In genomic region chr1:164138365-164139130, GRCm38 (mm10) we compare ENCODE assay signal across 8 mouse cellular contexts. TPM values are rescaled to one million over a fixed set of nuclear protein-coding genes. Genes with fewer than 3 reads are reported as not detected.
DNase-seq lines count a peak whose midpoint lies in the region; ATAC-seq lines count a peak whose summit lies in the region.

No protein-coding gene starts in this region.

- whole genome bisulfite sequencing in hindbrain, embryonic 13.5 days = 5% methylated on average over 5 of the region's 5 CpGs

- H3K9ac ChIP-seq in hindbrain, embryonic 13.5 days = no peak overlapping the region

- H3K36me3 ChIP-seq in hindbrain, embryonic 13.5 days = no peaks in the 10 kb centered on the region

- H3K9me3 ChIP-seq in hindbrain, embryonic 13.5 days = no peaks in the 10 kb centered on the region

- peak overlapping the region; percentile 23; the same call in 1 of the 2 replicates for H3K4me2 ChIP-seq in hindbrain, embryonic 13.5 days

- no peaks in the 10 kb centered on the region for H3K4me1 ChIP-seq in hindbrain, embryonic 13.5 days (replicated peaks)

- H3K27ac ChIP-seq in hindbrain, embryonic 13.5 days = no peak overlapping the region

- peak; percentile 81 for ATAC-seq in hindbrain, embryonic 13.5 days (ENCODE audit: low FRiP score)

- no peak overlapping the region for H3K4me3 ChIP-seq in hindbrain, embryonic 13.5 days

- H3K27me3 ChIP-seq in hindbrain, embryonic 13.5 days = no peaks in the 10 kb centered on the region

- DNase-seq in MN1 (ENCODE audit: low spot score) = peak; percentile 82
- DNase-seq in cerebellum, adult 9-10 months = peak; percentile 32
- DNase-seq in frontal cortex, adult 2 months (ENCODE audit: extremely low spot score in 1 of 2, low spot score in 1 of 2) = peak; percentile 20 to 88
- DNase-seq in layer of hippocampus, postnatal 14 days (ENCODE audit: low spot score in 2 of 2) = peak; percentile 64 to 71
- DNase-seq in lung, postnatal 14 days = peak; percentile 87
- DNase-seq in retina, adult 2 months (ENCODE audit: low read depth, low spot score) = peak; percentile 42
- peak; percentile 89 for DNase-seq in thymus, postnatal 25 days

RNA-seq across cellular contexts. Expression of gene F5, which starts 13.1 kb away (rescaled TPM):
- polyA plus RNA-seq in frontal cortex, adult 2 months (2012; rRNA removed) = 0.27 and 0.46 TPM in 2 replicates
- 0.06 and 0.10 TPM in 2 replicates for polyA plus RNA-seq in hindbrain, embryonic 13.5 days (2015; fragmentation: Nextera tagmentation; extraction: Ambion mirVana)
- 1 to 10 TPM in 1 of 2 experiments, under 1 TPM in 1; 0.55 to 4.6 TPM for total RNA-seq in layer of hippocampus, postnatal 14 days (2021)

RNA-seq across cellular contexts. Expression of gene Selp, which starts 23.5 kb away (rescaled TPM):
- 0.06 TPM in 1 of 2 replicates, not detected in the other for polyA plus RNA-seq in frontal cortex, adult 2 months (2012; rRNA removed)
- polyA plus RNA-seq in hindbrain, embryonic 13.5 days (2015; fragmentation: Nextera tagmentation; extraction: Ambion mirVana) = 0.13 TPM in 1 of 2 replicates, not detected in the other
- not detected for total RNA-seq in layer of hippocampus, postnatal 14 days (2021)

Comparison
In these comparisons a context has a peak if more than half of its experiments do, and no peak if none do; other contexts are left out.
1. DNase-seq: peak in every context shown above with its lines; median percentile 89 in thymus, postnatal 25 days; 87 in lung, postnatal 14 days; 82 in MN1; 68 in layer of hippocampus, postnatal 14 days; 54 in frontal cortex, adult 2 months; 42 in retina, adult 2 months; 32 in cerebellum, adult 9-10 months.